Mouse (Mus musculus): ENCODE results near the gene Rab29.
"Not testable (repeated sequence)": the region's sequence is repeated elsewhere in the genome, so short reads cannot be mapped to it uniquely, and the experiment has no call there.

Rab29 gene

GRCm38 (mm10) chr1:131867093-131867945, at the start of gene Rab29:
TSS of gene Rab29 (plus strand) at chr1:131867224.
- DNase-seq, result peak; percentile 74 to 77

DNA sequence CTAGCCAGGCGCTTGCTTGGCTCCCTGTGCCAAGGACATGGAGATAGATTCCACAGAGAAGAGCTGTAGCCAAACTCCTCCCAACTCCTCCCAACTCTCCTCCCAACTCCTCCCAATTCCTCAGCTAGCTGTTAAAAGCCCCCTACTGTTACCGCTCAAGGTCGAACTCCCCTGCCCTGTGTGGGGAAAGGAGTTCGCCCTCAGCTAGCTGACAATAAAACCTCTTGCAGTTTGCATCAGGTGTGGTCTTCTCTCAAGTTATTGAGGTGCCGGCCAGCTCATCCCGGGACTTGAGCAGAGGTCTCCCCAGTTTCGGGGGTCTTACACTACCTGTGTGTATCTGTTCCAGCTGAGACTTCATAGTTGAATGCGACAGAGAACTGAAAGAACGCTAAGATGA, 46.7 kb upstream of the Rab29 start:
- not testable (repeated sequence) for DNase-seq

GRCm38 (mm10) chr1:131820887-131821328, 46.1 kb upstream of the Rab29 start:
- no peak for DNase-seq

DNA sequence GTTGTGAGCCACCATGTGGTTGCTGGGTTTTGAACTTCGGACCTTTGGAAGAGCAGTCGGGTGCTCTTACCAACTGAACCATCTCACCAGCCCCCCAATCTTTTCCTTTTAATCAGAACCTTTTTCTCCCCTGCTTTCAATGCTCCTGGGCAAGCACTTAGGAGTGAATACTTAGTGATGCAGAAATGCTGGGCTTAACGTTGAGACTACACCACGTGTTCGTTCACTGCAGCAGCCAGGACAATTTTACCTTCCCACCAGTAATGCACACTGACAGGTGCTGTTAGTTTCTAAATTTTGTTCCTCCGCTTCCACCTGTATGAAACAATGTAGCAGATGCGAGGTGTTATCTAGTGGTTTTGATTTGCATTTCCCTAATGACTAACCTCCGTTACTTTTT, 44.7 kb upstream of the Rab29 start:
- no peak for DNase-seq

GRCm38 (mm10) chr1:131822856-131823492, 44.0 kb upstream of the Rab29 start:
- DNase-seq, result no peak

DNA sequence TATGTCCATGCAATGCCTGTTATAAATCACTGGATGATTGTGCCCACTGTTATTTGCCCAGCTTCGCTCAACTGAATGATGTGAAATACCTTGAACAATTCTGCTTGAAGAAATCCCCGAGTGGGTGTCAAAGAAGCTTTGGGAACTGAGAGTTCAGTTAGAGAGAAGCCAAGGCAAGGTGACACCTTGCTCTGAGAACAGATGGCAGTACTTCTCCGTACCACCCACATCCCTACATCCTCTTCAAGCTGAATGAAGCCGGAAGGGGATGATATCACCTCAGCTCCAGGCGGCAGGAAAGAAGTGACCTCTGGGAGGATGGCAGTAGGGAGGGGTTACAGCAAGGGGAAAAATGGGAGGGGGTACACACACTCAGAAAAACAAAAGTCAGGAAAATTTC, 43.5 kb upstream of the Rab29 start:
- no peak for DNase-seq

- DNase-seq, result no peak
Measured at GRCm38 (mm10) chr1:131824528-131825181, 42.4 kb upstream of the Rab29 start.

GRCm38 (mm10) chr1:131827207-131827786, 39.7 kb upstream of the Rab29 start, which contains the start of gene Slc41a1:
TSS of gene Slc41a1 (plus strand) at chr1:131827493.
- DNase-seq, result no peak

GRCm38 (mm10) chr1:131827787-131828258, 39.2 kb upstream of the Rab29 start:
- DNase-seq, result peak; percentile 89 to 93

DNA sequence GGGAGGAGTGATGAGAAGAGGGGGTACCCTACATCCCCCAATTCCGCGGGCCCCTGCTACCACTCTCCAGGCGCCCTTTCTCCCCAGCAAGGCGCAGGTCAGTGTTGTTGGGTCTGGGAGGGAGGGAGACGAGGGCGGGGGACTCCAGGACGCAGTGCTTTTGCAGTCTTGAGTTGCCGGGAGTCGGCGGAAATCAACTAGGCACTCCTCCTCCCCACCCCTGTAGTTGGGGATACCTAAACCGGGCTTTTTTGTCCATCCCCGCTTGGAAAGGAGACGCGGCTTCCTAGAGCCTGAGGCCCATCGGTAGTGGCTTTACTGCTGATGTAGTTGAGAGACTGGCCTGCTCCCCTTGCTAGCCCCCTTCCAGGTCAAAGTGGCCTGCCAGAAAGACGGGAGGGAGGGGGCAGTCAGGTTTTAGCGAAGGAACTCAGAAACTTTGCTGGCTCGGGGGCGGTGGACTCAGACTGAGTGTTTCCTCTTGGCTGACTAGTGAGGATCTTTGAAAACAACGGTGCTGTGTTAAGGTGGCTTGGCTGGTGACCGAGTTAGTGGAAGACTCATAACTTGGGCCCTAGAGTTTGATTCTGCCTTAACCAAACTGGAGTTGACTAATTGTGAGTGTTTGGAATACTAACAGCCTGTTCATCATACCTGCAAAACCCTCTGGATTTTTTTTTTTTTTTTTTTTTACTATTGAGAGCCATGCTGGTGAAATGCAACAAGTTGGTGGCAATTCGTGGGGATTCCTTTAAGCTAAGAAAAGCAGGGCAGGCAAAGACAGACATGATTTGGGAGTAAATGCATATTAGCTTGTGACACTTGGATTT, 38.5 kb upstream of the Rab29 start:
- DNase-seq, result peak in 1 of 2 experiments; percentile 45

DNA sequence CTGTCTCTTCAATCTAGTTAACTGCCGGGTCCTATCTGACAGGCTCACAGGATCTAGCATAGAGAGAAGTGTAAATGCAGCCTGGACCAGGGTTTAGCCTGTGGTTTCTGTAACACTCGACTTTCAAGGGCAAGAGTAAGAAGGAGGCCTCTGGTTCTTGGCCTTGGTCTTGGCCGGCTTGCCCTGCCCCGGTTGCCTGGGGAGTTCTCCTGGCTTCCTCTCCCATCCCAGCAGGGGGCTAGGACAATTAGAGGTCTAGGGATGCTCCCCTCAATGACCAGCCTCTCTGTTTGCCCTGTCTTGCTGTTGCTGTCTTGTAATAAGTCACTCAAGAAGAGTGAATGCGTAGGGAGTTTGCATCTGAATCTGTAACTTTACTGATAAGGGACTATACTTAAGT, 37.7 kb upstream of the Rab29 start:
- peak in 1 of 2 experiments; percentile 40 for DNase-seq

DNA sequence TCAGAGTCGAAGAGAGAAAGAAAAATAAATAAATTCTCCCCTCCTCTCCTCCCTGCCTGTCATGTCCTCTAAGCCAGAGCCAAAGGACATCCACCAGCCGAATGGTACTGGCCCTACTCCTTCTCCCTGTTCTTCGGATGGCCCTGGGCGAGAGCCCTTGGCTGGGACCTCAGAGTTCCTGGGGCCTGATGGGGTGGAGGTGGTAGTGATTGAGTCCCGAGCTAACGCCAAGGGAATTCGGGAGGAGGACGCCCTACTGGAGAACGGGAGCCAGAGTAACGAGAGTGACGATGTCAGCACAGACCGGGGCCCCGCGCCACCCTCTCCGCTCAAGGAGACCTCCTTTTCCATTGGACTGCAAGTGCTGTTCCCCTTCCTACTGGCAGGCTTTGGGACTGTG, 36.5 kb upstream of the Rab29 start:
- DNase-seq, result no peak

DNA sequence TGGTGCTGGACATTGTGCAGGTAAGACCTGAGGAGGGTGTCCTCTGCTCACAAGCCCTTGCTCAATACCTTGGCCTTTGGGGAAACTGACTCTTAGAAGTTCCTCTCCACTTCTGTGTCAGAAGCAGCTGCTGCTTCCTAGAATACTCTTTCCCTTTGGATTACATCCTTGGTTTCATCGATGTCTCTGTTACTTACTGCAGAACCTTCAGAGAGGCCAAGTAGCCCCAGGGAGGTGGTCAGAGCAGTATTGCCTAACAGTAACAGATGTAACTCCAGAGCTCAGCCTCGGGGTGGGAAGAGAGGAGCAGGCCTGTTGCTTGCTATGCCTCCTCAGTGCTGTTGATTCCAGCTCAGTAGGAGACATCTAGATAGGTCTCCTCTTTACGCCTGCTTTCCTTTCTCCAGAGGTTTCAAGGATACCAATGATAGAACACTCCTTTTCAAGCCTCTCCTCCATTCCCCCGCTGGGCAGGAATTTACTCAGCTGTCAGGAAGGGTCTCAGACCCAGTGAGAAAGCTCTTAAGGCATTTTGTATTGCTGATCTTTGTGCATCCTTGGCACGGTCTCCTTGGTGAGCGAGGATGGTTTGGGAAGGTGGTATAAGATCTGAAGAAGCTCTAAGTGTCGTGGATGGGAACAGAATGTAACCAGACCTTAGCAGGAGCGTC, 35.9 kb upstream of the Rab29 start:
- no peak for DNase-seq

- DNase-seq, result no peak
Measured at GRCm38 (mm10) chr1:131837035-131837434, 30.0 kb upstream of the Rab29 start.

DNA sequence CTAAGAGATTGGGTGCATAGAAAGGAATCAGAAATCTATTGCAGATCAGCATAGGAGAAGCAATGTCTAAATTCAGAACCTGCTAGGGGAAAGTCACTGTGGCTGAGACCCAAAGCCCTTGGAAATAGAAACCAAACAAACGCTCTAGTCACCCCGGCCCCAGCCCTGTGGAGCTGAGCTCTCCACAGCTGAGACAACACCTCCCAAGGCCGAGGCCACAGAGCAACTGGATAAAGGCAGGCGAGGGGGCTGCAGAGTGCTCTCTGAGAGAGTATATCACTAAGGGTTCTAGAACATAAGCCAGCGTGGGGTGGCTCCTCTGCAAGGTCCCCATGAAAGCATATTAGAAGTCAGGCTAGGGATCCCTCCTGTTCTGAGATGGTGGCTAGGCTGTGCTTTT, 28.5 kb upstream of the Rab29 start:
- DNase-seq, result no peak

- peak in 1 of 2 experiments; percentile 42 for DNase-seq
Measured at GRCm38 (mm10) chr1:131839279-131839678, 27.7 kb upstream of the Rab29 start.

GRCm38 (mm10) chr1:131842221-131842620, 24.8 kb upstream of the Rab29 start:
- DNase-seq, result no peak

GRCm38 (mm10) chr1:131843758-131844157, 23.3 kb upstream of the Rab29 start:
- DNase-seq, result peak; percentile 44 to 50

DNA sequence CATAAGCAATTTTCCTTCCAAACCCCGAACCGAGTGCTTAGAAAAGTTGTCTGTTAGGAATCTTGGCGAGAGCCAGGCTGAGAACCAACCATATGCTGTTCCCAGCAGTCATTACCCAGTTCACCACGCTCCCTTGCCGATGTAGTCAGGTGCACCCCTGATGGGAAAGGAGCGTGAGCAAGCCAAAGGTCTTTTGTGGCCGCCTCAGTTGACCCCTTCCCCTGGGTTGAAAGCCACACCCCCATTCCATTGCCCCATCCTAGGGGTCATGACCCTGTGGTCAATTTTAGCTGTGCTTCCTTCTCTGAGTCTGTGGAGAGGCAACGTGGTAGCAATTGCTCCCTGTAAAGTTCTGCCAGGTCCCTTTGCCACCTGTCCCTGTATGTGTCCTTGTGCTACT, 22.1 kb upstream of the Rab29 start:
- DNase-seq, result peak; percentile 35 to 44

DNA sequence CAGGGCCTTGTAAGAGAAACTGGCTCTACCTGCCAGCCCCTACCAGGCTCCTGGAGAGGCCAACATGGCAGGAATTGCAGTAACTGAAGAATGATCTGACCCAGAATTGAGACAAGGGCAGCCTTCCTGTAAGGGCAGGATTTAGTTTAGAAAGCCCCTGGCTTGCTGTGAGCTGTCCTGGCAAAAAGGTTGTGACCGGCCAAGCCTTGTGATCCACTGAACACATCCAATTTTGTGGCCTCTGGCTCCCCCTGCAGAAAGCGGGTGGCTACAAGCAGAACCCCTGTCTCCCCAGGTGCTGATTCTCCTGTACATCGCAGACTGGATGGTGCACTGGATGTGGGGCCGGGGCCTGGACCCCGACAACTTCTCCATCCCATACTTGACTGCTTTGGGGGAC, 20.8 kb upstream of the Rab29 start:
- peak; percentile 83 to 89 for DNase-seq

GRCm38 (mm10) chr1:131861811-131862210, 5.2 kb upstream of the Rab29 start:
- DNase-seq, result no peak

DNA sequence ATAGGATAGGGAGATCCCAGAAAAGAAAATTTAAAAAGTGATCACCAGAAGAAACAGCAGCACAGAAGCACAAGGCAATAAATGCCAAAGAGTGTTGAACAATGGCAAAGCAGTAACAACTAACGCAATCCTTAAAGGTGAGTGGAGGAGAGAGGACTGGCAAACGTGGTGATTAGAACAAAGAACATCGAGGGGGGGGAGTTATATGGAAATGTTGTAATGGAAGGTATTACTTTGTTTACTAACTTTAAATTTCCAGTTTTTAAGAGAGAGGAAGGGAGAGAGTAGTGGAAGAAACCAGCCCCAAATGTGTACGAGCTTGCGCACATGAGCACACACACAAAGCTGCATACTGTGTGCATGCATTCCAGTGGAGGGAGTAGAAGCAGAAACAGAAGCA, 1.4 kb upstream of the Rab29 start:
- DNase-seq, result no peak

Data from cerebellum, adult 18-20 months (tissue).